Mouse (Mus musculus) myocyte (in vitro differentiated cells): ENCODE data around the gene Xylb.

Source experiments
- CEBPB ChIP-seq: IDR thresholded peaks from 2 replicates; pipeline ENCODE4 v1.6.1; 2011; ENCODE audit warnings: mild to moderate bottlenecking, moderate library complexity; ENCODE audit not compliant: poor library complexity, insufficient read depth, severe bottlenecking
- E2F4 ChIP-seq: IDR thresholded peaks from one replicate; pipeline ENCODE4 v1.6.1; 2011; ENCODE audit warnings: mild to moderate bottlenecking, control low read depth, moderate library complexity; ENCODE audit not compliant: insufficient read depth
- MAX ChIP-seq: IDR thresholded peaks from one replicate; pipeline ENCODE4 v1.6.1; 2011; ENCODE audit warnings: low read depth, mild to moderate bottlenecking, control low read depth
- MYOD1 ChIP-seq, 3 experiments: IDR thresholded peaks; one replicate each; pipeline ENCODE4 v1.6.1; 2011; ENCODE audit warnings: control low read depth in 2 of 3, low read depth in 2 of 3, mild to moderate bottlenecking in 2 of 3, moderate library complexity in 1 of 3; ENCODE audit not compliant: insufficient read length in 2 of 3, control insufficient read depth in 1 of 3
- POLR2A ChIP-seq: IDR thresholded peaks from one replicate; pipeline ENCODE4 v1.6.1; 2011; ENCODE audit warnings: low read depth, mild to moderate bottlenecking, control low read depth, moderate library complexity; ENCODE audit not compliant: insufficient read length
- REST ChIP-seq: IDR thresholded peaks from one replicate; pipeline ENCODE4 v1.6.1; 2011; ENCODE audit warnings: mild to moderate bottlenecking, control low read depth, moderate library complexity; ENCODE audit not compliant: insufficient read depth, insufficient read length
- TCF12 ChIP-seq: IDR thresholded peaks from one replicate; pipeline ENCODE4 v1.6.1; 2011; ENCODE audit warnings: mild to moderate bottlenecking, control low read depth; ENCODE audit not compliant: poor library complexity, insufficient read depth, severe bottlenecking

GRCm38 (mm10) chr9:119401801-119402214 lies 44.6 kb downstream of the Xylb start, which contains the start of gene Acvr2b:
- no peak for TF ChIP-seq POLR2A
- no peak for TF ChIP-seq E2F4
- no peak for TF ChIP-seq CEBPB
- TF ChIP-seq MAX, result no peak
- TF ChIP-seq MYOD1 (IDR thresholded peaks at IDR 0.05; ENCODE audit: control insufficient read depth in 1 of 3, insufficient read length in 2 of 3, low read depth in 2 of 3), result no peak
- no peak for TF ChIP-seq TCF12
- TF ChIP-seq REST, result no peak
